Mouse (Mus musculus) limb, embryonic 13.5 days (tissue): Measurements from ENCODE around the gene Immt. TPM values are rescaled to one million over a fixed set of nuclear protein-coding genes. Genes with fewer than 3 reads are reported as not detected.

ENCODE experiments used
- polyA plus RNA-seq: library from polyadenylated mRNA; unstranded; fragments of >200 nt; fragmentation: Nextera tagmentation; extraction: Ambion mirVana; gene quantifications from 2 replicates; pipeline ENCODE4 v1.2.1, GENCODE M21; 2015

Gene Immt
- polyA plus RNA-seq, 1 experiment from 2014 or later: 174 TPM

Other genes with a start within 250 kb of the Immt start
- 50.7 and 55.1 TPM in 2 replicates for gene Kdm3a, start 198.3 kb upstream of the Immt start, polyA plus RNA-seq
- 13.1 and 13.9 TPM in 2 replicates for gene Reep1, start 123.8 kb upstream of the Immt start, polyA plus RNA-seq
- gene Mrpl35, start 4.4 kb upstream of the Immt start, polyA plus RNA-seq: 62.5 and 62.7 TPM in 2 replicates
- gene Ptcd3, start 77.4 kb downstream of the Immt start, polyA plus RNA-seq: 108 and 110 TPM in 2 replicates
- gene Polr1a, start 77.7 kb downstream of the Immt start, polyA plus RNA-seq: 37.1 and 37.6 TPM in 2 replicates